8 mouse cellular contexts compared by ENCODE assay signal in genomic region chr17:28208314-28208612, GRCm38 (mm10). TPM values are rescaled to one million over a fixed set of nuclear protein-coding genes. Genes with fewer than 3 reads are reported as not detected.
DNase-seq lines count a peak whose midpoint lies in the region; ATAC-seq and TF ChIP-seq lines count a peak whose summit lies in the region.

No protein-coding gene starts in this region.

- no peaks in the 10 kb centered on the region for H3K9me3 ChIP-seq in forebrain, embryonic 10.5 days
- H3K9me3 ChIP-seq in forebrain, embryonic 15.5 days = no peaks in the 10 kb centered on the region
- no peaks in the 10 kb centered on the region for H3K9me3 ChIP-seq in lung, embryonic 16.5 days (ENCODE audit: control insufficient read depth, low read length)
- H3K9me3 ChIP-seq in limb, embryonic 15.5 days = no peaks in the 10 kb centered on the region
- no peaks in the 10 kb centered on the region for H3K9me3 ChIP-seq in forebrain, embryonic 13.5 days (replicated peaks)

- peaks cover 29% of the 10 kb centered on the region for H3K4me1 ChIP-seq in forebrain, embryonic 10.5 days
- H3K4me1 ChIP-seq in forebrain, embryonic 15.5 days = no peaks in the 10 kb centered on the region
- peaks cover 8% of the 10 kb centered on the region for H3K4me1 ChIP-seq in lung, embryonic 16.5 days (replicated peaks; ENCODE audit: control insufficient read depth, insufficient read depth, low read length)
- H3K4me1 ChIP-seq in limb, embryonic 15.5 days = peaks cover 33% of the 10 kb centered on the region
- peaks cover 37% of the 10 kb centered on the region for H3K4me1 ChIP-seq in olfactory bulb, adult 2 months (ENCODE audit: control insufficient read depth, insufficient read depth, low read length)
- peaks cover 6% of the 10 kb centered on the region; the same call in 1 of the 2 replicates for H3K4me1 ChIP-seq in forebrain, embryonic 13.5 days

- peaks cover 23% of the 10 kb centered on the region for H3K36me3 ChIP-seq in forebrain, embryonic 10.5 days (replicated peaks)
- H3K36me3 ChIP-seq in forebrain, embryonic 15.5 days = peaks cover 6% of the 10 kb centered on the region; the same call in 1 of the 2 replicates
- peaks cover 2% of the 10 kb centered on the region; the same call in 1 of the 2 replicates for H3K36me3 ChIP-seq in lung, embryonic 16.5 days (ENCODE audit: control insufficient read depth, insufficient read depth, low read length)
- peaks cover 23% of the 10 kb centered on the region for H3K36me3 ChIP-seq in limb, embryonic 15.5 days
- peaks cover 11% of the 10 kb centered on the region for H3K36me3 ChIP-seq in forebrain, embryonic 13.5 days (ENCODE audit: poor library complexity, severe bottlenecking)

- no peak for DNase-seq in forebrain, embryonic 10.5 days (ENCODE audit: extremely low spot score, low spot score)
- no peak for DNase-seq in lung, postnatal 4 days
- DNase-seq in thymus, postnatal 0 days (ENCODE audit: low spot score) = no peak

- H3K4me2 ChIP-seq in forebrain, embryonic 15.5 days (replicated peaks) = no peak overlapping the region
- peak overlapping the region; percentile 63 for H3K4me2 ChIP-seq in lung, embryonic 16.5 days (ENCODE audit: low read depth, low read length)
- H3K4me2 ChIP-seq in limb, embryonic 15.5 days = peak overlapping the region; percentile 74
- no peak overlapping the region; the same call in 1 of the 2 replicates for H3K4me2 ChIP-seq in forebrain, embryonic 13.5 days

- no peak for TF ChIP-seq CTCF in olfactory bulb, adult 2 months (IDR thresholded peaks at IDR 0.05; ENCODE audit: insufficient read depth, low read depth, low read length)

- peaks cover 18% of the 10 kb centered on the region for H3K27me3 ChIP-seq in forebrain, embryonic 10.5 days (ENCODE audit: poor library complexity, severe bottlenecking)
- no peaks in the 10 kb centered on the region for H3K27me3 ChIP-seq in forebrain, embryonic 15.5 days
- no peaks in the 10 kb centered on the region for H3K27me3 ChIP-seq in lung, embryonic 16.5 days (ENCODE audit: control insufficient read depth, insufficient read depth, low read depth, low read length)
- no peaks in the 10 kb centered on the region for H3K27me3 ChIP-seq in limb, embryonic 15.5 days
- H3K27me3 ChIP-seq in forebrain, embryonic 13.5 days = no peaks in the 10 kb centered on the region

- 84% methylated on average over 8 of the region's 8 CpGs for WGBS in forebrain, embryonic 10.5 days
- WGBS in forebrain, embryonic 15.5 days = 90% methylated on average over 8 of the region's 8 CpGs
- 76% methylated on average over 8 of the region's 8 CpGs for WGBS in lung, embryonic 16.5 days
- WGBS in limb, embryonic 15.5 days = 63% methylated on average over 8 of the region's 8 CpGs
- WGBS in olfactory bulb, adult 2 months = 93% methylated on average over 8 of the region's 8 CpGs
- WGBS in forebrain, embryonic 13.5 days = 84% methylated on average over 8 of the region's 8 CpGs

- H3K9ac ChIP-seq in forebrain, embryonic 15.5 days (replicated peaks) = no peak overlapping the region
- H3K9ac ChIP-seq in lung, embryonic 16.5 days (ENCODE audit: low read length) = peak overlapping the region; percentile 70
- H3K9ac ChIP-seq in limb, embryonic 15.5 days = peak overlapping the region; percentile 60
- no peak overlapping the region for H3K9ac ChIP-seq in forebrain, embryonic 13.5 days

- ATAC-seq in forebrain, embryonic 15.5 days (replicated peaks) = no peak
- ATAC-seq in lung, embryonic 16.5 days (ENCODE audit: low read depth) = no peak
- ATAC-seq in limb, embryonic 15.5 days (ENCODE audit: insufficient number of reproducible peaks, low FRiP score, low TSS enrichment, low read depth) = no peak
- no peak for ATAC-seq in forebrain, embryonic 13.5 days

- H3K27ac ChIP-seq in forebrain, embryonic 10.5 days = 0 out of 2 replicates have a peak overlapping the region, but pooled peaks have one; percentile 73
- no peak overlapping the region for H3K27ac ChIP-seq in forebrain, embryonic 15.5 days (replicated peaks)
- H3K27ac ChIP-seq in lung, embryonic 16.5 days (ENCODE audit: low read length) = no peak overlapping the region
- peak overlapping the region; percentile 89 for H3K27ac ChIP-seq in limb, embryonic 15.5 days
- H3K27ac ChIP-seq in olfactory bulb, adult 2 months (ENCODE audit: insufficient read depth, low read depth, low read length) = no peak overlapping the region
- H3K27ac ChIP-seq in forebrain, embryonic 13.5 days = no peak overlapping the region

- H3K4me3 ChIP-seq in forebrain, embryonic 10.5 days = peak overlapping the region; percentile 38
- H3K4me3 ChIP-seq in forebrain, embryonic 15.5 days = no peak overlapping the region
- H3K4me3 ChIP-seq in lung, embryonic 16.5 days (ENCODE audit: low read length) = peak overlapping the region; percentile 41
- H3K4me3 ChIP-seq in limb, embryonic 15.5 days = peak overlapping the region; percentile 49
- peak overlapping the region; percentile 34 for H3K4me3 ChIP-seq in olfactory bulb, adult 2 months (ENCODE audit: insufficient read depth, low read depth, low read length)
- H3K4me3 ChIP-seq in forebrain, embryonic 13.5 days = no peak overlapping the region

- TF ChIP-seq POLR2A in olfactory bulb, adult 2 months (IDR thresholded peaks at IDR 0.05; ENCODE audit: insufficient read depth, low read depth, low read length) = no peak

RNA-seq across cellular contexts. Expression of gene Def6, which starts 0.7 kb away (rescaled TPM):
- polyA plus RNA-seq in forebrain, embryonic 10.5 days (2016; fragmentation: Nextera tagmentation; extraction: Ambion mirVana) = 2.4 and 4.1 TPM in 2 replicates
- polyA plus RNA-seq in forebrain, embryonic 15.5 days (2015; fragmentation: Nextera tagmentation; extraction: Ambion mirVana) = 3.7 and 4.8 TPM in 2 replicates
- 5.2 and 8.6 TPM in 2 replicates for polyA plus RNA-seq in lung, embryonic 16.5 days (2015; fragmentation: Nextera tagmentation; extraction: Ambion mirVana)
- polyA plus RNA-seq in limb, embryonic 15.5 days (2015; fragmentation: Nextera tagmentation; extraction: Ambion mirVana) = 19.2 and 20.5 TPM in 2 replicates
- not detected in 2 replicates for polyA plus RNA-seq in olfactory bulb, adult 2 months (2012; ENCODE audit: insufficient read depth, insufficient read length, low replicate concordance, missing spikeins)
- 3.3 and 3.6 TPM in 2 replicates for polyA plus RNA-seq in forebrain, embryonic 13.5 days (2015; fragmentation: Nextera tagmentation; extraction: Ambion mirVana)
- polyA plus RNA-seq in thymus, postnatal 0 days (2015; fragmentation: Nextera tagmentation; extraction: Ambion mirVana) = 201 and 234 TPM in 2 replicates

RNA-seq across cellular contexts. Expression of gene Ppard, which starts 24.2 kb away (rescaled TPM):
- 1.3 and 1.4 TPM in 2 replicates for polyA plus RNA-seq in forebrain, embryonic 10.5 days (2016; fragmentation: Nextera tagmentation; extraction: Ambion mirVana)
- 1.3 and 1.4 TPM in 2 replicates for polyA plus RNA-seq in forebrain, embryonic 15.5 days (2015; fragmentation: Nextera tagmentation; extraction: Ambion mirVana)
- polyA plus RNA-seq in lung, embryonic 16.5 days (2015; fragmentation: Nextera tagmentation; extraction: Ambion mirVana) = 2.7 TPM in 2 replicates
- polyA plus RNA-seq in limb, embryonic 15.5 days (2015; fragmentation: Nextera tagmentation; extraction: Ambion mirVana) = 3.4 and 3.6 TPM in 2 replicates
- not detected in 2 replicates for polyA plus RNA-seq in olfactory bulb, adult 2 months (2012; ENCODE audit: insufficient read depth, insufficient read length, low replicate concordance, missing spikeins)
- polyA plus RNA-seq in forebrain, embryonic 13.5 days (2015; fragmentation: Nextera tagmentation; extraction: Ambion mirVana) = 1.4 and 1.8 TPM in 2 replicates
- polyA plus RNA-seq in thymus, postnatal 0 days (2015; fragmentation: Nextera tagmentation; extraction: Ambion mirVana) = 2.3 and 3.0 TPM in 2 replicates

RNA-seq across cellular contexts. Expression of gene Zfp523, which starts 31.3 kb away (rescaled TPM):
- polyA plus RNA-seq in forebrain, embryonic 10.5 days (2016; fragmentation: Nextera tagmentation; extraction: Ambion mirVana) = 32.6 and 35.6 TPM in 2 replicates
- polyA plus RNA-seq in forebrain, embryonic 15.5 days (2015; fragmentation: Nextera tagmentation; extraction: Ambion mirVana) = 39.6 and 40.7 TPM in 2 replicates
- 34.2 and 34.9 TPM in 2 replicates for polyA plus RNA-seq in lung, embryonic 16.5 days (2015; fragmentation: Nextera tagmentation; extraction: Ambion mirVana)
- 30.9 and 33.6 TPM in 2 replicates for polyA plus RNA-seq in limb, embryonic 15.5 days (2015; fragmentation: Nextera tagmentation; extraction: Ambion mirVana)
- polyA plus RNA-seq in olfactory bulb, adult 2 months (2012; ENCODE audit: insufficient read depth, insufficient read length, low replicate concordance, missing spikeins) = not detected in 2 replicates
- 32.7 and 34.5 TPM in 2 replicates for polyA plus RNA-seq in forebrain, embryonic 13.5 days (2015; fragmentation: Nextera tagmentation; extraction: Ambion mirVana)
- 15.0 and 17.8 TPM in 2 replicates for polyA plus RNA-seq in thymus, postnatal 0 days (2015; fragmentation: Nextera tagmentation; extraction: Ambion mirVana)

Comparison
In these comparisons a context has a peak if more than half of its experiments do, and no peak if none do; other contexts are left out.
1. H3K27ac ChIP-seq: peak in forebrain, embryonic 10.5 days (single experiment) and limb, embryonic 15.5 days (single experiment); none in forebrain, embryonic 15.5 days (single experiment), lung, embryonic 16.5 days (single experiment), olfactory bulb, adult 2 months (single experiment) and forebrain, embryonic 13.5 days (single experiment).
2. H3K4me3 ChIP-seq: peak in forebrain, embryonic 10.5 days (single experiment), lung, embryonic 16.5 days (single experiment), limb, embryonic 15.5 days (single experiment) and olfactory bulb, adult 2 months (single experiment); none in forebrain, embryonic 15.5 days (single experiment) and forebrain, embryonic 13.5 days (single experiment).
3. H3K4me2 ChIP-seq: peak in lung, embryonic 16.5 days (single experiment) and limb, embryonic 15.5 days (single experiment); none in forebrain, embryonic 15.5 days (single experiment) and forebrain, embryonic 13.5 days (single experiment).
4. H3K9ac ChIP-seq: peak in lung, embryonic 16.5 days (single experiment) and limb, embryonic 15.5 days (single experiment); none in forebrain, embryonic 15.5 days (single experiment) and forebrain, embryonic 13.5 days (single experiment).
5. RNA of gene Zfp523, which starts 31.3 kb away (polyA plus RNA-seq): 39.6 to 40.7 TPM in forebrain, embryonic 15.5 days, 32.6 to 35.6 TPM in forebrain, embryonic 10.5 days, 34.2 to 34.9 TPM in lung, embryonic 16.5 days, 30.9 to 33.6 TPM in limb, embryonic 15.5 days, 32.7 to 34.5 TPM in forebrain, embryonic 13.5 days and 15.0 to 17.8 TPM in thymus, postnatal 0 days; not detected in olfactory bulb, adult 2 months; every median in the first group is over 10 times any median in the second.